Mouse (Mus musculus) MEL (cell line): ENCODE data around the gene H2-Ab1.
"Not testable (repeated sequence)": the region's sequence is repeated elsewhere in the genome, so short reads cannot be mapped to it uniquely, and the experiment has no call there.

Experiments used
- BHLHE40 ChIP-seq: IDR thresholded peaks from 2 replicates; pipeline ENCODE4 v1.6.1; 2012; ENCODE audit warnings: low read depth, mild to moderate bottlenecking, inconsistent platforms, low read length, improper control_type of control experiment, borderline replicate concordance
- CTCF ChIP-seq, 3 experiments: IDR thresholded peaks in 2 of 3; conservative IDR thresholded peaks in 1 of 3; 2 replicates each; pipeline ENCODE4 v1.5.1; 2011 to 2012; ENCODE audit warnings: low read length in 3 of 3, low read depth in 2 of 3, mild to moderate bottlenecking in 2 of 3, improper control_type of control experiment in 1 of 3, inconsistent platforms in 1 of 3, mixed read lengths in 1 of 3, moderate library complexity in 1 of 3; ENCODE audit not compliant: control insufficient read depth in 1 of 3, insufficient read depth in 1 of 3, poor library complexity in 1 of 3, severe bottlenecking in 1 of 3
- EP300 ChIP-seq, 2 experiments: IDR thresholded peaks; 2 replicates each; pipeline ENCODE4 v1.6.1; 2011; ENCODE audit warnings: improper control_type of control experiment in 2 of 2, low read length in 2 of 2, low read depth in 1 of 2, mild to moderate bottlenecking in 1 of 2
- ETS1 ChIP-seq: IDR thresholded peaks from 2 replicates; pipeline ENCODE4 v1.6.1; 2012; ENCODE audit warnings: low read depth, mild to moderate bottlenecking, inconsistent platforms, low read length, improper control_type of control experiment, moderate library complexity
- NELFE ChIP-seq: IDR thresholded peaks from 2 replicates; pipeline ENCODE4 v1.6.1; 2011; ENCODE audit warnings: low read depth, low read length, improper control_type of control experiment
- POLR2AphosphoS2 ChIP-seq: IDR thresholded peaks from 2 replicates; pipeline ENCODE4 v1.6.1; 2011; ENCODE audit warnings: low read length, improper control_type of control experiment
- TAL1 ChIP-seq: IDR thresholded peaks from 2 replicates; pipeline ENCODE4 v1.6.1; 2012; ENCODE audit warnings: mild to moderate bottlenecking, inconsistent platforms, low read length, moderate library complexity, mixed read lengths

DNA sequence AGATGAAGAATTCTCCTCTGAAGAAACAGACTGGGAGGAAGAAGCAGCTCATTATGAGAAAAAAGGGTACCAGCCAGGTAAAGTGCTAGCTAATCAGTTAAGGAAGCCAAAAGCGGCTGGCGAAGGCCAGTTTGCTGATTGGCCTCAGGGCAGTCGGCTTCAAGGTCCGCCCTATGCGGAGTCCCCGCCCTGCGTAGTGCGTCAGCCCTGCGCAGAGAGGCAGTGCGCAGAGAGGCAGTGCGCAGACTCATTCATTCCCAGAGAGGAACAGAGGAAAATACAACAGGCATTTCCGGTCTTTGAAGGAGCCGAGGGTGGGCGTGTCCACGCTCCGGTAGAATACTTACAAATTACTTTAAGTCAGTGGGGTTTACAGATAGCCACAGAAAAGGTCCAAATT lies 37.1 kb upstream of the H2-Ab1 start:
- not testable (repeated sequence) for TF ChIP-seq ETS1; CTCF (IDR thresholded peaks at IDR 0.05 in 2 of 3, conservative IDR thresholded peaks at IDR 0.05 in 1 of 3; ENCODE audit: control insufficient read depth in 1 of 3, insufficient read depth in 1 of 3, low read depth in 2 of 3, low read length in 3 of 3, poor library complexity in 1 of 3, severe bottlenecking in 1 of 3); EP300 (IDR thresholded peaks at IDR 0.05; ENCODE audit: low read depth in 1 of 2, low read length in 2 of 2); TAL1; NELFE; POLR2AphosphoS2; BHLHE40
